In genomic region chr7:142660651-142660945, GRCm38 (mm10) we compare ENCODE assay signal across 8 mouse cellular contexts. TPM values are rescaled to one million over a fixed set of nuclear protein-coding genes. Genes with fewer than 3 reads are reported as not detected.
DNase-seq lines count a peak whose midpoint lies in the region; ATAC-seq lines count a peak whose summit lies in the region.

No protein-coding gene starts in this region.

- peak overlapping the region; percentile 64 for H3K9ac ChIP-seq in lung, embryonic 15.5 days
- H3K9ac ChIP-seq in forebrain, embryonic 12.5 days: peak overlapping the region; percentile 8; the same call in 1 of the 2 replicates
- H3K9ac ChIP-seq in limb, embryonic 11.5 days (ENCODE audit: low read length): peak overlapping the region; percentile 99

- peak overlapping the region; percentile 76 for H3K4me2 ChIP-seq in lung, embryonic 15.5 days
- H3K4me2 ChIP-seq in forebrain, embryonic 12.5 days: peak overlapping the region; percentile 57
- H3K4me2 ChIP-seq in limb, embryonic 11.5 days (ENCODE audit: low read depth, severe bottlenecking): peak overlapping the region; percentile 57

- no peak for DNase-seq in lung, postnatal 25 days (ENCODE audit: low spot score)
- DNase-seq in limb, embryonic 11.5 days (ENCODE audit: low spot score): no peak
- DNase-seq in retina, embryonic 14.5 days (ENCODE audit: low spot score): peak; percentile 58
- DNase-seq in ovary, postnatal 36 days (ENCODE audit: low spot score): no peak
- DNase-seq in thymus, adult 18-20 months: no peak
- DNase-seq in layer of hippocampus, postnatal 14 days (ENCODE audit: low spot score in 2 of 2): no peak

- no peak for ATAC-seq in lung, embryonic 15.5 days (ENCODE audit: borderline replicate concordance, extremely low read depth, low FRiP score, low TSS enrichment)
- ATAC-seq in forebrain, embryonic 12.5 days (ENCODE audit: low FRiP score): no peak
- no peak for ATAC-seq in limb, embryonic 11.5 days (ENCODE audit: insufficient number of reproducible peaks, low FRiP score, low TSS enrichment, low read depth)

- under 1% methylated on average over 29 of the region's 29 CpGs for WGBS in lung, embryonic 15.5 days
- under 1% methylated on average over 29 of the region's 29 CpGs for WGBS in forebrain, embryonic 12.5 days
- under 1% methylated on average over 29 of the region's 29 CpGs for WGBS in limb, embryonic 11.5 days

- peaks cover 99% of the 10 kb centered on the region for H3K27me3 ChIP-seq in lung, embryonic 15.5 days
- peaks cover 96% of the 10 kb centered on the region for H3K27me3 ChIP-seq in forebrain, embryonic 12.5 days
- peaks cover 64% of the 10 kb centered on the region for H3K27me3 ChIP-seq in limb, embryonic 11.5 days (ENCODE audit: control insufficient read depth, insufficient read depth, low read length)

- H3K27ac ChIP-seq in lung, embryonic 15.5 days: peak overlapping the region; percentile 88
- no peak overlapping the region for H3K27ac ChIP-seq in forebrain, embryonic 12.5 days
- peak overlapping the region; percentile 98 for H3K27ac ChIP-seq in limb, embryonic 11.5 days (replicated peaks; ENCODE audit: low read depth, low read length)

- peaks cover 44% of the 10 kb centered on the region for H3K4me1 ChIP-seq in lung, embryonic 15.5 days
- peaks cover 40% of the 10 kb centered on the region for H3K4me1 ChIP-seq in forebrain, embryonic 12.5 days
- peaks cover 10% of the 10 kb centered on the region for H3K4me1 ChIP-seq in limb, embryonic 11.5 days (ENCODE audit: control insufficient read depth, insufficient read depth, low read length)

- no peaks in the 10 kb centered on the region for H3K36me3 ChIP-seq in lung, embryonic 15.5 days
- no peaks in the 10 kb centered on the region for H3K36me3 ChIP-seq in forebrain, embryonic 12.5 days (replicated peaks)
- H3K36me3 ChIP-seq in limb, embryonic 11.5 days (ENCODE audit: control insufficient read depth, insufficient read depth, low read length): no peaks in the 10 kb centered on the region

- H3K9me3 ChIP-seq in lung, embryonic 15.5 days: no peaks in the 10 kb centered on the region
- H3K9me3 ChIP-seq in forebrain, embryonic 12.5 days: no peaks in the 10 kb centered on the region
- no peaks in the 10 kb centered on the region for H3K9me3 ChIP-seq in limb, embryonic 11.5 days (ENCODE audit: control insufficient read depth, low read length)

- peak overlapping the region; percentile 46 for H3K4me3 ChIP-seq in lung, embryonic 15.5 days
- H3K4me3 ChIP-seq in forebrain, embryonic 12.5 days (replicated peaks): peak overlapping the region; percentile 44
- peak overlapping the region; percentile 73 for H3K4me3 ChIP-seq in limb, embryonic 11.5 days (ENCODE audit: low read depth, low read length)

RNA-seq across cellular contexts. Expression of gene Igf2, which starts 6.0 kb away (rescaled TPM):
- 536 and 550 TPM in 2 replicates for polyA plus RNA-seq in lung, embryonic 15.5 days (2015; fragmentation: Nextera tagmentation; extraction: Ambion mirVana)
- 94.7 and 122 TPM in 2 replicates for polyA plus RNA-seq in forebrain, embryonic 12.5 days (2016; fragmentation: Nextera tagmentation; extraction: Ambion mirVana)
- polyA plus RNA-seq in limb, embryonic 11.5 days (2014; fragmentation: Nextera tagmentation; extraction: Ambion mirVana): 852 and 881 TPM in 2 replicates
- 100 to 1,000 TPM; 132 to 227 TPM for total RNA-seq in layer of hippocampus, postnatal 14 days (2021)

RNA-seq across cellular contexts. Expression of gene Gm49394, which starts 9.1 kb away (rescaled TPM):
- polyA plus RNA-seq in lung, embryonic 15.5 days (2015; fragmentation: Nextera tagmentation; extraction: Ambion mirVana): 0.06 and 0.08 TPM in 2 replicates
- not detected in 2 replicates for polyA plus RNA-seq in forebrain, embryonic 12.5 days (2016; fragmentation: Nextera tagmentation; extraction: Ambion mirVana)
- polyA plus RNA-seq in limb, embryonic 11.5 days (2014; fragmentation: Nextera tagmentation; extraction: Ambion mirVana): 0.10 TPM in 1 of 2 replicates, not detected in the other
- total RNA-seq in layer of hippocampus, postnatal 14 days (2021): under 1 TPM; 0.09 to 0.12 TPM

Comparison
In these comparisons a context has a peak if more than half of its experiments do, and no peak if none do; other contexts are left out.
1. H3K9ac ChIP-seq: peak in every context shown above with its lines; median percentile 99 in limb, embryonic 11.5 days; 64 in lung, embryonic 15.5 days; 8 in forebrain, embryonic 12.5 days.